Comparison of ENCODE assay signal across 19 mouse cellular contexts in genomic region chr1:77258730-77259310, GRCm38 (mm10).
DNase-seq lines count a peak whose midpoint lies in the region; ATAC-seq and TF ChIP-seq lines count a peak whose summit lies in the region.
"Had no signal": no experiment of that assay in that cellular context is flagged by ENCODE, and none has a peak within 500 bp of the region (broad histone marks: within the 10 kb centered on the region; RNA-seq: fewer than 3 reads in every experiment).

No protein-coding gene starts in this region.

- H3K4me2 ChIP-seq in kidney, postnatal 0 days (ENCODE audit: low read length): no peak overlapping the region
- H3K4me2 ChIP-seq: heart, embryonic 11.5 days; hindbrain, embryonic 13.5 days; neural tube, embryonic 12.5 days had no signal

- no peak overlapping the region for H3K4me3 ChIP-seq in kidney, postnatal 0 days (replicated peaks; ENCODE audit: low read depth, low read length)
- H3K4me3 ChIP-seq: hindbrain, embryonic 13.5 days; neural tube, embryonic 12.5 days had no signal

- H3K9ac ChIP-seq in kidney, postnatal 0 days (ENCODE audit: low read depth, low read length): no peak overlapping the region
- H3K9ac ChIP-seq: hindbrain, embryonic 13.5 days; liver, postnatal 0 days; neural tube, embryonic 12.5 days had no signal

- no peaks in the 10 kb centered on the region for H3K27me3 ChIP-seq in kidney, postnatal 0 days (ENCODE audit: insufficient read depth, low read length)
- H3K27me3 ChIP-seq: hindbrain, embryonic 13.5 days; neural tube, embryonic 12.5 days had no signal

- no peak for ATAC-seq in kidney, postnatal 0 days (replicated peaks; ENCODE audit: low FRiP score, low read depth)
- no peak for ATAC-seq in megakaryocyte, adult 5-6 weeks (ENCODE audit: poor library complexity, severe bottlenecking)
- ATAC-seq: CD4-positive, CD25-positive, alpha-beta regulatory T cell, adult 4 months; liver, postnatal 0 days had no signal

- WGBS in kidney, postnatal 0 days: 48% methylated on average over 7 of the region's 7 CpGs

- peak; percentile 9 to 13 for DNase-seq in cerebellum, postnatal 10 days
- no peak for DNase-seq in cerebellum, postnatal 4 days (ENCODE audit: low spot score in 2 of 2)
- peak; percentile 32 for DNase-seq in kidney, postnatal 0 days (ENCODE audit: low spot score)
- DNase-seq in kidney, adult 18-20 months: no peak
- DNase-seq in urinary bladder, postnatal 25 days (ENCODE audit: low spot score): peak; percentile 14
- no peak for DNase-seq in urinary bladder, postnatal 10 days (ENCODE audit: low spot score)
- peak; percentile 8 to 16 for DNase-seq in urinary bladder, postnatal 36 days (ENCODE audit: low spot score in 2 of 2)
- DNase-seq: cerebellum, adult 9-11 months; gastrocnemius, postnatal 36 days; heart, postnatal 14 days; liver; liver, postnatal 0 days had no signal

- H3K36me3 ChIP-seq in kidney, postnatal 0 days (ENCODE audit: insufficient read depth, low read length): no peaks in the 10 kb centered on the region
- H3K36me3 ChIP-seq: G1E; hindbrain, embryonic 13.5 days; midbrain, embryonic 10.5 days; neural tube, embryonic 12.5 days had no signal

- no peak for TF ChIP-seq CTCF in kidney, postnatal 0 days (IDR thresholded peaks at IDR 0.05; ENCODE audit: low read depth)

- no peaks in the 10 kb centered on the region for H3K4me1 ChIP-seq in kidney, postnatal 0 days (replicated peaks; ENCODE audit: insufficient read depth, low read length)
- H3K4me1 ChIP-seq: hindbrain, embryonic 13.5 days; neural tube, embryonic 12.5 days had no signal

- no peak overlapping the region for H3K27ac ChIP-seq in kidney, postnatal 0 days
- H3K27ac ChIP-seq: hindbrain, embryonic 13.5 days; neural tube, embryonic 12.5 days had no signal

- no peaks in the 10 kb centered on the region for H3K9me3 ChIP-seq in kidney, postnatal 0 days (replicated peaks; ENCODE audit: low read length)
- H3K9me3 ChIP-seq: hindbrain, embryonic 13.5 days; midbrain, embryonic 10.5 days; neural tube, embryonic 12.5 days had no signal

Comparison
In these comparisons a context has a peak if more than half of its experiments do, and no peak if none do; other contexts are left out.
1. DNase-seq: peak in cerebellum, postnatal 10 days (2 of 2), kidney, postnatal 0 days (single experiment), urinary bladder, postnatal 25 days (single experiment) and urinary bladder, postnatal 36 days (2 of 2); none in cerebellum, postnatal 4 days (0 of 2), kidney, adult 18-20 months (single experiment) and urinary bladder, postnatal 10 days (single experiment).